Mouse (Mus musculus) brain, embryonic 14.5 days (tissue): ENCODE data around the gene Fam189a1.

Experiments used
- CTCF ChIP-seq: fragments of 200-500 bp; IDR thresholded peaks from 2 replicates; pipeline ENCODE4 v1.5.1; 2012; ENCODE audit warnings: inconsistent platforms, mild to moderate bottlenecking, moderate library complexity, borderline replicate concordance; ENCODE audit not compliant: insufficient read depth, insufficient read length; ENCODE audit errors: extremely low read depth
- POLR2A ChIP-seq: fragments of 200-500 bp; IDR thresholded peaks from 2 replicates; pipeline ENCODE4 v1.6.1; 2012; ENCODE audit warnings: mild to moderate bottlenecking, inconsistent platforms, borderline replicate concordance; ENCODE audit not compliant: poor library complexity, insufficient read depth, insufficient read length, severe bottlenecking; ENCODE audit errors: extremely low read depth

- TF ChIP-seq CTCF, result no peak
- TF ChIP-seq POLR2A, result no peak
These were observed 256.1 kb downstream of the Fam189a1 start for GRCm38 (mm10) chr7:64900249-64900648.
